7 mouse cellular contexts compared by ENCODE assay signal in the genomic region with DNA sequence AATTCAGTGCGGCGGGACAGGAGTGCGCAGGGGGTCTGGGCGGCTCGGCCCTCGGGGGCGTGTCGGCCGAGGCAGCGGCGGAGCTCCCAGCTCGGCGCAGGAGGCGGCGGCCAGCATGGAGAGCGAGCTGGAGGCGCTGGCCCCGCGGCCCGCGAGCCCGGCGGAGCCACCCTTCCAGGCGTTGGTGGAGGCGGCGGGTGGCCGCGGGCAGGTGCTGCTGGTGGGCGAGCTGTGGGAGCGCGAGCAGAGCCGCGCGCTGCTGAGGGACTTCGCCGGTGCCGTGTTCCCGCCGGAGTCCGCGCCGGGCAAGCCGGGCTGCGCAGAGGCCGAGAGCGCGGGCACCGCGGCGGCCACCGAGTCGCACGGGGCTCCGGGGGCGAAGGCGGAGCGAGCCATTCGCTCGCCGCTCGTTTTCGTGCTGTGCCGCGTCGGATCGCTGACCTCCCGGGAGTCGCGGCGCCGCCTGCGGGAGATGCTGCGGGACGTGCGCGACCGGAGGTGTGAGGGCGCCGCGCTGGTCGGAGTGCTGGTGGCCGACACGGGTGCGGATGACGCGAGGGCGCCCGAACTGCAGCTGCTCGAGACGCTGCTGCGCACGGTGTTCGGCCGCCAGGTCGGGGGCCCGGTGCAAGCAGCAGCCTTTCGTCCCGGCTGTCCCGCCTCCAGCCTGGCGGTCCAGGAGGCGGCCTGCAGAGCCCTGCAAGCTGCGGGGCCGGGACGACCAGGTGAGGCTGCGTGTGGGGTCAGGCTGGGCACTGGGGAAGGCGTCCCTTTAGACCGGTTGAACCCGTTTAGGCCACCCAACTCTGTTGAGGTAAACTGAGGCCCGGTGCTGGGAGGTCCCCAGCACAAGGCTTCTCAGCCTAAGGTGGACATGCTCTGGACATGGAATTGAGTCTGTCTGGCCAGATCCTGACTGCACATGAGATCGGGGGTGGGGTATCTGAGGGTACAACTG. TPM values are rescaled to one million over a fixed set of nuclear protein-coding genes. Genes with fewer than 3 reads are reported as not detected.
DNase-seq lines count a peak whose midpoint lies in the region; ATAC-seq and TF ChIP-seq lines count a peak whose summit lies in the region.

A gene (plus strand): TSS at position 16 of the 958 bp plus-strand sequence.

- no peak for TF ChIP-seq EP300 in lung, postnatal 0 days (IDR thresholded peaks at IDR 0.05)

- peak within 1 kb of the TSS; percentile 95 for H3K4me2 ChIP-seq in lung, postnatal 0 days (replicated peaks; ENCODE audit: low read depth, low read length)

- H3K9ac ChIP-seq in lung, postnatal 0 days (replicated peaks; ENCODE audit: low read depth) = no peak within 1 kb of the TSS

- peak; percentile 27 to 33 for DNase-seq in lung, adult 18-20 months
- no peak for DNase-seq in lung, postnatal 25 days (ENCODE audit: low spot score)
- DNase-seq in cerebellum, postnatal 10 days = peak; percentile 51 to 54
- no peak for DNase-seq in gonadal fat pad, adult 2 months (ENCODE audit: low read depth)
- DNase-seq in kidney, postnatal 10 days = peak; percentile 47
- DNase-seq in lung, postnatal 0 days (ENCODE audit: low spot score) = peak; percentile 34
- peak; percentile 35 to 40 for DNase-seq in right cerebral cortex, adult 2 months (ENCODE audit: low spot score in 2 of 2)

- H3K36me3 ChIP-seq in lung, postnatal 0 days (ENCODE audit: insufficient read depth, low read length) = no peaks in the 10 kb centered on the region

- H3K4me3 ChIP-seq in lung, postnatal 0 days (ENCODE audit: low read depth, low read length) = peak within 1 kb of the TSS; percentile 45

- peak; percentile 66 for ATAC-seq in lung, postnatal 0 days

- no peaks in the 10 kb centered on the region for H3K9me3 ChIP-seq in lung, postnatal 0 days (ENCODE audit: low read length)

- 2% methylated on average over 79 of the region's 110 CpGs for WGBS in lung, postnatal 0 days

- H3K27me3 ChIP-seq in lung, postnatal 0 days (replicated peaks; ENCODE audit: insufficient read depth, low read length) = peaks cover 19% of the 10 kb centered on the region

- no peak within 1 kb of the TSS for H3K27ac ChIP-seq in lung, postnatal 0 days (ENCODE audit: low read length)

- TF ChIP-seq CTCF in lung, postnatal 0 days (IDR thresholded peaks at IDR 0.05) = 0 out of 2 replicates have a peak, but pooled peaks have one; percentile 10

- H3K4me1 ChIP-seq in lung, postnatal 0 days (ENCODE audit: insufficient read depth, low read depth, low read length) = peaks cover 9% of the 10 kb centered on the region; the same call in 1 of the 2 replicates

RNA-seq across cellular contexts. Expression of the gene that starts here (rescaled TPM):
- 37.5 and 48.4 TPM in 2 replicates for polyA plus RNA-seq in gonadal fat pad, adult 2 months (2012; rRNA removed)
- 0.24 and 0.41 TPM in 2 replicates for polyA plus RNA-seq in lung, postnatal 0 days (2015; fragmentation: Nextera tagmentation; extraction: Ambion mirVana)

Comparison
In these comparisons a context has a peak if more than half of its experiments do, and no peak if none do; other contexts are left out.
1. RNA of the gene that starts here (polyA plus RNA-seq): 37.5 to 48.4 TPM in gonadal fat pad, adult 2 months; 0.24 to 0.41 TPM in lung, postnatal 0 days; every median in the first group is over 10 times any median in the second.
2. DNase-seq: peak in lung, adult 18-20 months (2 of 2), cerebellum, postnatal 10 days (2 of 2), kidney, postnatal 10 days (single experiment) and right cerebral cortex, adult 2 months (2 of 2); none in lung, postnatal 25 days (single experiment) and gonadal fat pad, adult 2 months (single experiment).
3. Peak in DNase-seq, ATAC-seq, H3K4me3 ChIP-seq and H3K4me2 ChIP-seq in lung, postnatal 0 days; RNA of the gene not detected or under 1 TPM.